Mouse (Mus musculus) adrenal gland, postnatal 4 days (tissue): ENCODE measurements around the gene Ensa. TPM values are rescaled to one million over a fixed set of nuclear protein-coding genes. Genes with fewer than 3 reads are reported as not detected.

Experiments used
- DNase-seq, 2 experiments: peaks; one replicate each; pipeline ENCODE4 v3.0.0; 2021 to 2022; ENCODE audit warnings: low spot score in 2 of 2, mixed read lengths in 2 of 2
- total RNA-seq, 2 experiments: library from RNA; stranded (reverse); gene quantifications; 2 replicates each; pipeline ENCODE4 v1.2.3; 2021

Gene Ensa
- total RNA-seq, 2 experiments from 2014 or later, result 79.6 to 82.2 TPM

DNA sequence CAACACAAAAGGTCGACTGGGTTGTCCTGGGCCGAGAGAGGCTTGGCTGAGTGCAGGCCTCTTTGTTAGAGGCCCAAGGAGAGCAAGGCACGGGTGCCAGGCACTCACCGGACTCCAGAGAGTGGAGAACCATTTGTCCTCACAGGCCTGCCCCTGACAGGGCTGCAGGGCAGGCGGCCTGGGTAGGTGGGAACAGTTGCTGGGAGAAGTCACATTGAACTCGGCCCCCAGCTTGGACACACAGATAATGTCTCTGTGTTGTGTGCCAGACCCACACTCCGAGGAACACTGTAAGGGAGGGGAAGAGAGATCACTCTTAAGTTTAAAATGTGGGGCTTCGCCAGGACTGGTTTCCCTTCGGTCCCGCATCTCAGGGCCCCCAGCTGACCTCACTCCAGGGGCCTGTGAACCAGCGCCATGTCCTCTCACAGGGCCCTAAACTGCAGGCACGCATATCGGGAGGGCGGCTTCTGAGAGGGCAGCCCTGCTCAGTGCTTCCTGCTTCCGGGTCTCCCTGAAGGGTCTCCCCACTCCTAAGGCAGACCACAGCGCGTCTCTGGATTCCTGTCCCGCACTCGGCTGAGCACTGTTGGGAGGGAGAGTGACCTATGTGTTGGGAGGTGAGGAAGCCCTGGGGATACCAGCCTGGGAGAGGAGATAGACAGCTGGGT, 52.8 kb downstream of the Ensa start:
- no peak for DNase-seq

GRCm38 (mm10) chr3:95679551-95679950, 54.8 kb downstream of the Ensa start:
- no peak for DNase-seq

- no peak for DNase-seq
Measured at GRCm38 (mm10) chr3:95680673-95681072, 55.9 kb downstream of the Ensa start.

DNA sequence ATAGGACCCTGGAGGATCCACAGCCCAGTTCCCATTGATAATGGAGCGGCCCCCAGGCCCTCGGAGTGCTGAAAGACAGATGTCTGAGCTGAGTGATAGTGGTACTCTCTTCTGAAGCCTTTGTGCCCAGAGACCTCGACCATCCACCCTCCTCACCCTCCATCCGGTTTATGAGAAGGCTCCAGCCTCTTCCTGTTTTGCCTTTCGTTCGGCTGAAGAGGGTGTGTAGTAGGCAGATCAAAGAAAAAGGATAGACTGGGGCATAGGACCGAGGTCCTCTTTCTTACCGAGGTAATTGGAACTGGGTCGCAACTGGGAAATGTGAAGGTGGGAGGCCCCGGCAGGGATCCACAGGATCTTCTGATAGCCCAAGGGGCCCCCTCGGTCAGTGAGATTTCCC, 56.6 kb downstream of the Ensa start:
- DNase-seq, result no peak

Other genes with a start within 250 kb of the Ensa start
- not detected for gene 4930558C23Rik, start 222.2 kb upstream of the Ensa start, total RNA-seq
- gene Arnt, start 190.6 kb upstream of the Ensa start, total RNA-seq, result 10 to 100 TPM; 76.4 to 76.5 TPM
- gene Ctsk, start 125.7 kb upstream of the Ensa start, total RNA-seq, result 10 to 100 TPM; 18.8 to 24.2 TPM
- 10 to 100 TPM; 24.5 to 30.2 TPM for gene Ctss, start 98.2 kb upstream of the Ensa start, total RNA-seq
- gene Hormad1, start 65.3 kb upstream of the Ensa start, total RNA-seq, result not detected
- 10 to 100 TPM; 45.6 to 46.4 TPM for gene Golph3l, start 36.1 kb upstream of the Ensa start, total RNA-seq
- 100 to 1,000 TPM; 151 to 152 TPM for gene Mcl1, start 33.8 kb downstream of the Ensa start, total RNA-seq
- 1 to 10 TPM; 7.5 to 8.1 TPM for gene Adamtsl4, start 62.9 kb downstream of the Ensa start, total RNA-seq
- gene Ecm1, start 114.6 kb downstream of the Ensa start, total RNA-seq, result 100 to 1,000 TPM; 205 to 241 TPM
- gene Tars2, start 135.2 kb downstream of the Ensa start, total RNA-seq, result 10 to 100 TPM; 48.2 to 51.7 TPM
- 10 to 100 TPM; 56.5 to 64.1 TPM for gene Rprd2, start 193.9 kb downstream of the Ensa start, total RNA-seq
- 10 to 100 TPM; 31.9 to 34.7 TPM for gene Prpf3, start 230.9 kb downstream of the Ensa start, total RNA-seq
- gene Mrps21, start 246.5 kb downstream of the Ensa start, total RNA-seq, result 100 to 1,000 TPM; 178 to 200 TPM